Comparison of ENCODE assay signal across 8 mouse cellular contexts in genomic region chr15:88864270-88865030, GRCm38 (mm10). TPM values are rescaled to one million over a fixed set of nuclear protein-coding genes. Genes with fewer than 3 reads are reported as not detected.
DNase-seq lines count a peak whose midpoint lies in the region; ATAC-seq and TF ChIP-seq lines count a peak whose summit lies in the region.

No protein-coding gene starts in this region.

- no peak for ATAC-seq in heart, postnatal 0 days (ENCODE audit: insufficient read depth, low read depth)
- no peak; the same call in 1 of the 2 replicates for ATAC-seq in limb, embryonic 12.5 days (ENCODE audit: insufficient number of reproducible peaks, insufficient read depth, low FRiP score, low TSS enrichment, low read depth)
- ATAC-seq in neural tube, embryonic 15.5 days (ENCODE audit: low FRiP score), result peak; percentile 7; the same call in 1 of the 2 replicates

- peak overlapping the region; percentile 79 for H3K4me2 ChIP-seq in heart, postnatal 0 days (ENCODE audit: low read depth, low read length)
- H3K4me2 ChIP-seq in limb, embryonic 12.5 days, result peak overlapping the region; percentile 98
- peak overlapping the region; percentile 92 for H3K4me2 ChIP-seq in neural tube, embryonic 15.5 days

- H3K27ac ChIP-seq in heart, postnatal 0 days (ENCODE audit: low read depth), result peak overlapping the region; percentile 97
- H3K27ac ChIP-seq in limb, embryonic 12.5 days, result peak overlapping the region; percentile 95
- peak overlapping the region; percentile 99 for H3K27ac ChIP-seq in neural tube, embryonic 15.5 days (replicated peaks)

- 19% methylated on average over 22 of the region's 22 CpGs for WGBS in heart, postnatal 0 days
- WGBS in limb, embryonic 12.5 days, result 49% methylated on average over 22 of the region's 22 CpGs
- WGBS in neural tube, embryonic 15.5 days, result 42% methylated on average over 22 of the region's 22 CpGs

- peak overlapping the region; percentile 96 for H3K9ac ChIP-seq in heart, postnatal 0 days (replicated peaks; ENCODE audit: low read depth, low read length)
- H3K9ac ChIP-seq in limb, embryonic 12.5 days (replicated peaks), result peak overlapping the region; percentile 42
- peak overlapping the region; percentile 87 for H3K9ac ChIP-seq in neural tube, embryonic 15.5 days (replicated peaks)

- no peaks in the 10 kb centered on the region for H3K27me3 ChIP-seq in heart, postnatal 0 days (ENCODE audit: control insufficient read depth, insufficient read depth, low read length)
- no peaks in the 10 kb centered on the region for H3K27me3 ChIP-seq in limb, embryonic 12.5 days
- H3K27me3 ChIP-seq in neural tube, embryonic 15.5 days (replicated peaks), result no peaks in the 10 kb centered on the region

- no peak for TF ChIP-seq CTCF in heart, postnatal 0 days (IDR thresholded peaks at IDR 0.05; ENCODE audit: low read depth)

- peak overlapping the region; percentile 97 for H3K4me3 ChIP-seq in heart, postnatal 0 days (ENCODE audit: low read depth, low read length)
- H3K4me3 ChIP-seq in limb, embryonic 12.5 days (replicated peaks), result peak overlapping the region; percentile 90
- H3K4me3 ChIP-seq in neural tube, embryonic 15.5 days (replicated peaks), result peak overlapping the region; percentile 95

- peaks cover 55% of the 10 kb centered on the region for H3K4me1 ChIP-seq in heart, postnatal 0 days (ENCODE audit: control insufficient read depth, insufficient read depth)
- H3K4me1 ChIP-seq in limb, embryonic 12.5 days (replicated peaks), result peaks cover 57% of the 10 kb centered on the region
- H3K4me1 ChIP-seq in neural tube, embryonic 15.5 days, result peaks cover 32% of the 10 kb centered on the region

- H3K36me3 ChIP-seq in heart, postnatal 0 days (replicated peaks; ENCODE audit: control insufficient read depth, insufficient read depth, low read length), result peaks cover 26% of the 10 kb centered on the region
- H3K36me3 ChIP-seq in limb, embryonic 12.5 days, result peaks cover 30% of the 10 kb centered on the region
- peaks cover 25% of the 10 kb centered on the region for H3K36me3 ChIP-seq in neural tube, embryonic 15.5 days

- TF ChIP-seq EP300 in heart, postnatal 0 days (IDR thresholded peaks at IDR 0.05; ENCODE audit: low read depth), result 0 out of 2 replicates have a peak, but pooled peaks have one; percentile 7

- H3K9me3 ChIP-seq in heart, postnatal 0 days (replicated peaks; ENCODE audit: control insufficient read depth, low read length), result no peaks in the 10 kb centered on the region
- H3K9me3 ChIP-seq in limb, embryonic 12.5 days, result peaks cover 3% of the 10 kb centered on the region; the same call in 1 of the 2 replicates
- no peaks in the 10 kb centered on the region for H3K9me3 ChIP-seq in neural tube, embryonic 15.5 days (replicated peaks)

- peak; percentile 82 for DNase-seq in cerebellum, adult 11-12 months
- DNase-seq in cerebellum, postnatal 36 days, result no peak
- peak; percentile 29 for DNase-seq in thymus, postnatal 14 days
- DNase-seq in thymus, adult 18-20 months, result no peak
- DNase-seq in heart, postnatal 0 days (ENCODE audit: low spot score), result no peak
- DNase-seq in right cerebral cortex, adult 18-20 months, result no peak

RNA-seq across cellular contexts. Expression of gene Pim3, which starts 2.5 kb away (rescaled TPM):
- total RNA-seq in heart, postnatal 0 days (2014; rRNA removed; ENCODE audit: low replicate concordance), result 98.4 and 139 TPM in 2 replicates
- polyA plus RNA-seq in heart, postnatal 0 days (2015; fragmentation: Nextera tagmentation; extraction: Ambion mirVana), result 50.6 and 71.1 TPM in 2 replicates
- 53.9 and 55.3 TPM in 2 replicates for polyA plus RNA-seq in limb, embryonic 12.5 days (2016; fragmentation: Nextera tagmentation; extraction: Ambion mirVana)
- 66.8 and 78.7 TPM in 2 replicates for polyA plus RNA-seq in neural tube, embryonic 15.5 days (2015; fragmentation: Nextera tagmentation; extraction: Ambion mirVana)

RNA-seq across cellular contexts. Expression of gene Creld2, which starts 45.0 kb away (rescaled TPM):
- total RNA-seq in heart, postnatal 0 days (2014; rRNA removed; ENCODE audit: low replicate concordance), result 23.3 and 24.0 TPM in 2 replicates
- 26.3 and 35.3 TPM in 2 replicates for polyA plus RNA-seq in heart, postnatal 0 days (2015; fragmentation: Nextera tagmentation; extraction: Ambion mirVana)
- polyA plus RNA-seq in limb, embryonic 12.5 days (2016; fragmentation: Nextera tagmentation; extraction: Ambion mirVana), result 70.6 and 74.7 TPM in 2 replicates
- polyA plus RNA-seq in neural tube, embryonic 15.5 days (2015; fragmentation: Nextera tagmentation; extraction: Ambion mirVana), result 63.8 and 71.3 TPM in 2 replicates

RNA-seq across cellular contexts. Expression of gene Alg12, which starts 45.3 kb away (rescaled TPM):
- 19.5 and 21.8 TPM in 2 replicates for total RNA-seq in heart, postnatal 0 days (2014; rRNA removed; ENCODE audit: low replicate concordance)
- 6.4 and 6.5 TPM in 2 replicates for polyA plus RNA-seq in heart, postnatal 0 days (2015; fragmentation: Nextera tagmentation; extraction: Ambion mirVana)
- polyA plus RNA-seq in limb, embryonic 12.5 days (2016; fragmentation: Nextera tagmentation; extraction: Ambion mirVana), result 10.3 and 11.2 TPM in 2 replicates
- polyA plus RNA-seq in neural tube, embryonic 15.5 days (2015; fragmentation: Nextera tagmentation; extraction: Ambion mirVana), result 8.3 and 9.4 TPM in 2 replicates

Comparison
In these comparisons a context has a peak if more than half of its experiments do, and no peak if none do; other contexts are left out.
1. DNase-seq: peak in cerebellum, adult 11-12 months (single experiment) and thymus, postnatal 14 days (single experiment); none in cerebellum, postnatal 36 days (0 of 2), thymus, adult 18-20 months (0 of 2), heart, postnatal 0 days (single experiment) and right cerebral cortex, adult 18-20 months (single experiment).
2. H3K9ac ChIP-seq: peak in every context shown above with its lines; median percentile 96 in heart, postnatal 0 days; 87 in neural tube, embryonic 15.5 days; 42 in limb, embryonic 12.5 days.
3. Peak in every context shown above with its lines, with median percentiles within 50 percentile points of each other: H3K27ac ChIP-seq, H3K4me2 ChIP-seq and H3K4me3 ChIP-seq.